Mouse (Mus musculus): ENCODE data around the gene Mphosph10. TPM values are rescaled to one million over a fixed set of nuclear protein-coding genes. Genes with fewer than 3 reads are reported as not detected.

Mphosph10 gene
- polyA plus RNA-seq, 1 experiment from 2014 or later = 37.3 TPM

DNA sequence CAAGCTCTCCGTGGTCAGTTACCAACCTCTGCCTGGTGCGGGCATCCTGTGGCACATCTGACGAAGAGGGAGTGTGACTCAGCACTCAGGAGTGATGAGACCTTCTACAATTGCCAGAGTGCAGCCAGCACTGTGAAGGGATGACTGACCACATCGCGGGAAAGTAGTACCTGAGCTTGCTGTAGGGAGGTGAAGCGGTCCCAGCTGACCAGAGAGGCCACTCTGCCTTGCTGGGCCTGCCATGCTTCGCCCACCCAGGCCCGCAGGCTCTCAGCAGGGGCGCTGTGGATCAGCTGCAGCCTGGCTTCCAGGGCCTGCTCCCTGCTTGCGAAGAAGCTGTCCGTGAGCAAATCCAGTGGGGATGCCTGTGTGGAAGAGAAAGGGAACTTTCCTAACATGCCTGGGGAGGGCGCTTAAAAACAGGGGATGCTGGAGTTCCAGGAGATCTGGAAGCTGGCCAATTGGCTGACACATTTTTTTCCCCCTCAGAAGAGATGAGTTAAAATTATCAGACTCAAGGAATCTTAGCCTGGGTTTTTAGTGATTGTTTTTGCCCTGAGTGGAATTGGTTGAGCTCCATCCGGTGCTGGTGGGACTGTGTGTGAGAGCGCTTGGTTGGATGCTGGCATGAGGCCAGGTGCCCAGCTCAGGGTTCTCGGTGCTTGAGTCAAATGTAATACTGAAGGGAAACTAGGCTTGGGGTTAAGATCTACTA lies 42.8 kb downstream of the Mphosph10 start:
- ChIA-PET POLR2A (interaction anchor here (0.6 kb wide), 1 partner anchor 443 kb away, joined by 6 read pairs; no protein-coding TSS in a partner anchor), CTCF (interaction anchor here (0.9 kb wide), 1 partner anchor 13 kb away, joined by 3 read pairs; no protein-coding TSS in a partner anchor)
- DNase-seq (ENCODE audit: low read depth, low spot score) = no peak
- TF ChIP-seq CTCF (IDR thresholded peaks at IDR 0.05) = no peak
- no peaks in the 10 kb centered on the region for H3K27me3 ChIP-seq
- ATAC-seq = peak; percentile 44
- in situ Hi-C loops (cut with MboI; ENCODE audit: low pct_unique_long_range_greater_than_20kb) = no loop called here

DNA sequence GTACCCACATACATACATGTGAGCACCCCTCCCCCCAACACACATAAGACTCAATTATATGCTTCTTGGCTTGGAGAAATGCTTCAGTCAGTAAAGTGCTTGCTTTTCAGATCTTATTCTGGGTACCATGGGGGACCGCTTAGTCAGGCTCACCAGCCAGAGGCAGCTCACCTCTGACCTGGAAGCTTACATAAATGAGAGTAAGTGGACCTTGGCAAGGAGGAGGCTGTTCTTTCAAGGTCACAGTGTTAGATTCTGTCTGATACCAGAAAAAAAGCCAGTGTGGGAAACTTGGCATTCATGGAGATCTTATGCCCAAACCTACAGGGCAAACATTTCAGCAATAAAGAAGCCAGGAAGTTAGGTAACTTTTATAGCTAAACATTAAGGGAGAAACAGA lies 44.3 kb downstream of the Mphosph10 start:
- no peak for TF ChIP-seq CTCF (IDR thresholded peaks at IDR 0.05)
- ATAC-seq (no peak), DNase-seq (ENCODE audit: low read depth, low spot score) (no peak)
- CTCF ChIA-PET = interaction anchor here (0.6 kb wide), 1 partner anchor 56 kb away, joined by 3 read pairs; no protein-coding TSS in a partner anchor
- in situ Hi-C loops (cut with MboI; ENCODE audit: low pct_unique_long_range_greater_than_20kb) = no loop called here
- no peaks in the 10 kb centered on the region for H3K27me3 ChIP-seq
- POLR2A ChIA-PET = no interaction called here

DNA sequence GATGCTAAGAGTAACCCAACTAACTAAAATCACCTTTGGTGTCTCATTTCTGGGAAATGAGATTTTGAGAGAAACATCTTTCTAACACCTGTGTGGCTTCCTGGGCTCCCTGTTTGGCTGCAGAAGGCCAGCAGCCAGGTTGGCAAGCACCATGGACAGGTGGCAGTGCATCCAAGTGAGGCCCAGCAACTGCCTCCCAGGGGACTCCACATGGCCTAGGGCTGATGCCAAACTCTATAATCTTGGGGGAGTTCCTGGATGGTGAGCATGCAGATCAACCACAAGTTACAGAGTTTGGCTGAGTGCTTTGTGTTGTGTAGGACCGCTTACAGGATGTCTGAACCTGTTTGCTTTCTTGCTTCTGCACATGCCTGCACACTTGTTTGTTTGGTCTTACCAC lies 59.4 kb downstream of the Mphosph10 start:
- ChIA-PET CTCF (no interaction called here), POLR2A (interaction anchor here (0.7 kb wide), 1 partner anchor 190 kb away, joined by 6 read pairs; no protein-coding TSS in a partner anchor)
- no peaks in the 10 kb centered on the region for H3K27me3 ChIP-seq
- TF ChIP-seq CTCF (IDR thresholded peaks at IDR 0.05) = no peak
- in situ Hi-C loops (cut with MboI; ENCODE audit: low pct_unique_long_range_greater_than_20kb) = no loop called here
- DNase-seq (ENCODE audit: low read depth, low spot score) = no peak
- ATAC-seq = no peak

DNA sequence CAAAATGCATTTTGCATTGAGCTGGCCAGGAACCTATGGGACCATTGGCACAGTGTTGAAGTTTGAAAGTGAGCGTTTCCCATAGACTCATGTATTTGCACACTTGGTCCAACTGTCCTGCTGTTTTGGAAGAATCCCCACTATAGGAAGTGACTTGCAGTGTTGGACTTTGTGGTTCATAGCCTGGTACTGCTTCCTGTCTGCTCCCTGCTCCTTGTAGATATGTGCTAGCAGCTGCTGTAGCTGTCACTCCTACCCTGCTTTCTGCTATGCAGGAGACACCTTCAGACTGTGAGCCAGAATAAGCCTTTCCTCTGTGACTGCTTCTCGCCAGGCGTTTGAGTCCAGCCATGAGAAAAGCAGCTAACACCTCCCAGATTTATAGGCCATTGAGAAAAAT lies 60.8 kb downstream of the Mphosph10 start:
- CTCF ChIA-PET = interaction anchor here (1.5 kb wide), 1 partner anchor 167 kb away, joined by 4 read pairs; no protein-coding TSS in a partner anchor

DNA sequence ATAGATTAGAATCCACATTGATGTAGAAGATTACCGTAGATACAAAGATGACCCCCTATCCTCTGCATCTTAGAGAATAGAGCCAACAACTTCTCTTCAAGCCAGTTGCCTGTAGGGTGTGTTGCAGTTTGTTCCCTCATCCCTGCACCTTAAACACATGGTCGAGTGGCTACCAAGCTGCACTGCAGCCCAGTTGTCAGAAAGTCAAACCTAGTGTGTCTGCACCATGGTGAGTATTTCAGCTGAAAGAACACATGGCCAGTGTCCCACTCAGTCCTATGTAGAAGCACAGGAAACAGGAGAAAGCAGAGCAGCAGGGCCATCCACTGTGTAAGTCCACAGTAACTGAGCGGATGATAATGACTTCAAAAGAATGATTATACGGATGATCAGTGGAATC lies 64.6 kb downstream of the Mphosph10 start:
- TF ChIP-seq CTCF (IDR thresholded peaks at IDR 0.05) = no peak
- no peak for ATAC-seq
- ChIA-PET CTCF (interaction anchor here (0.6 to 1.5 kb wide), 3 partner anchors 9 to 163 kb away, joined by 3 read pairs; no protein-coding TSS in a partner anchor), POLR2A (no interaction called here)
- in situ Hi-C loops (cut with MboI; ENCODE audit: low pct_unique_long_range_greater_than_20kb) = loop anchor here (10.0 kb wide), 2 partner anchors 273 to 573 kb away; no protein-coding TSS in a partner anchor
- DNase-seq (ENCODE audit: low read depth, low spot score) = no peak
- no peaks in the 10 kb centered on the region for H3K27me3 ChIP-seq

More for the DNA sequence above, 60.8 kb downstream of the Mphosph10 start:
- in situ Hi-C loops (cut with MboI; ENCODE audit: low pct_unique_long_range_greater_than_20kb) = no loop called here
- ATAC-seq = no peak
- no peak for TF ChIP-seq CTCF (IDR thresholded peaks at IDR 0.05)
- no peaks in the 10 kb centered on the region for H3K27me3 ChIP-seq
- POLR2A ChIA-PET = no interaction called here
- no peak for DNase-seq (ENCODE audit: low read depth, low spot score)

DNA sequence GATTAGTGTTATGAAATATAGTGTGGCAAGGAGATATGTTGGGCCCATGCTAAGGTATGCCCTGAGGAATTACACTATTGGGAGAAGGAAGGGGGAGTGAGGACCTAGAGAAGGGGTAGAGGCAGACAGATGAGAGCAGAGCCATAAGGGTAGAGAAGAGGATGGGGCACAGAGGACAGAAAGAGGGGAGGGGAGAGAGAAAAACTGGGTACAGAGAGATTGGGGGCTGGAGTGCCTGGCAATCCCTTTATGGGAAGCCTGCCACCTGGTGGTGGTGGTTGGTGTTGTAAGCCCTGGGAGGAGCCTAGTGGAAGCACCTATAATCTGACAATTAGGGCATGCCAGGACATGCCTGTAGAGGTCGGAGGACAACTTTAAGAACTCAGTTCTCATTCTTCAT lies 65.2 kb downstream of the Mphosph10 start:
- CTCF ChIA-PET = interaction anchor here (0.7 to 2.7 kb wide), 4 partner anchors 9 to 162 kb away, joined by 3 to 10 read pairs (median 3); no protein-coding TSS in a partner anchor
- ATAC-seq = peak; percentile 69
- peak; percentile 84 for TF ChIP-seq CTCF (IDR thresholded peaks at IDR 0.05)
- POLR2A ChIA-PET = no interaction called here
- DNase-seq (ENCODE audit: low read depth, low spot score) = peak; percentile 35
- in situ Hi-C loops (cut with MboI; ENCODE audit: low pct_unique_long_range_greater_than_20kb) = loop anchor here (10.0 kb wide), 2 partner anchors 272 to 572 kb away; no protein-coding TSS in a partner anchor
- no peaks in the 10 kb centered on the region for H3K27me3 ChIP-seq

Other genes starting within 250 kb of the Mphosph10 start
- gene Trpm1, start 238.4 kb downstream of the Mphosph10 start, polyA plus RNA-seq (2021) = 0.28 TPM
- 26.7 TPM for gene Mtmr10, start 104.6 kb downstream of the Mphosph10 start, polyA plus RNA-seq (2021)
- gene Fan1, start 18.2 kb downstream of the Mphosph10 start, polyA plus RNA-seq (2021) = 5.2 TPM
- gene Mcee, start 339 bp upstream of the Mphosph10 start, polyA plus RNA-seq (2021) = 65.9 TPM
- not detected for gene Apba2, start 109.4 kb upstream of the Mphosph10 start, polyA plus RNA-seq (2021)

Measured in Patski (cell line).